Mouse (Mus musculus) subcutaneous adipose tissue, adult 2 months (tissue): Measurements from ENCODE around the gene Lrrc4b. TPM values are rescaled to one million over a fixed set of nuclear protein-coding genes. Genes with fewer than 3 reads are reported as not detected.

Experiments used
- polyA plus RNA-seq: library from polyadenylated mRNA; depleted of rRNA; stranded (reverse); fragments of >200 nt; gene quantifications from 2 replicates; pipeline ENCODE4 v1.2.3, GENCODE M21; 2012; ENCODE audit warnings: low replicate concordance; rRNA removed

The Lrrc4b gene
- 0.97 and 19.6 TPM in 2 replicates for polyA plus RNA-seq

DNA sequence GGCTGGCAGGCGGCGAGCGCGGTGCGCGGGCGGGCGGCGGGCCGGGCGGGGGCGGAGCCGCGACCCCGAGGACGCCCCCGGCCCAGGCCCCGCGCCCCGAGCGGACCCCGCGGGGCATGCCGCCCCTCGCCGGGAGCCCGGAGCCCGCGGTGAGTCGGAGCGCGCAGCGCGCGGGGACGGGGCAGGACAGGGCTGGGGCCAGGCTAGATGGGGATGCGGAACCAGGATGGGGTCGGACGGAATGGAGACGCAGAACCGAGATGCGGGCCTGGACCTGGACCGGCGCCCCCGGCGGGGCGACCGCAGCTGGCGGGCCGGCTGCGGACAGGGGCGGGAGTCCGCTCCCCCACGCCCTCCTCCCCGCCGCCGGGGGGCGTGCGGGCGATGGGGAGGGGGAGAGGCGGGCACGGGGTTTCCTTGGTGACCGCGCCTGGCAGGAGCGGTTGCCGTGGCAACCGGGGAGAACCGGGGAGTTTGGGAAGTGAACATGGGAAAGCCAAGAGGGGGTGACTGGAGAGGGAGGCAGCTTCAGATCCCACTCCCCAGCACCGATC lies at the start of gene Lrrc4b:
Lrrc4b (plus strand) TSS at position 51 of the 554 bp plus-strand sequence.

DNA sequence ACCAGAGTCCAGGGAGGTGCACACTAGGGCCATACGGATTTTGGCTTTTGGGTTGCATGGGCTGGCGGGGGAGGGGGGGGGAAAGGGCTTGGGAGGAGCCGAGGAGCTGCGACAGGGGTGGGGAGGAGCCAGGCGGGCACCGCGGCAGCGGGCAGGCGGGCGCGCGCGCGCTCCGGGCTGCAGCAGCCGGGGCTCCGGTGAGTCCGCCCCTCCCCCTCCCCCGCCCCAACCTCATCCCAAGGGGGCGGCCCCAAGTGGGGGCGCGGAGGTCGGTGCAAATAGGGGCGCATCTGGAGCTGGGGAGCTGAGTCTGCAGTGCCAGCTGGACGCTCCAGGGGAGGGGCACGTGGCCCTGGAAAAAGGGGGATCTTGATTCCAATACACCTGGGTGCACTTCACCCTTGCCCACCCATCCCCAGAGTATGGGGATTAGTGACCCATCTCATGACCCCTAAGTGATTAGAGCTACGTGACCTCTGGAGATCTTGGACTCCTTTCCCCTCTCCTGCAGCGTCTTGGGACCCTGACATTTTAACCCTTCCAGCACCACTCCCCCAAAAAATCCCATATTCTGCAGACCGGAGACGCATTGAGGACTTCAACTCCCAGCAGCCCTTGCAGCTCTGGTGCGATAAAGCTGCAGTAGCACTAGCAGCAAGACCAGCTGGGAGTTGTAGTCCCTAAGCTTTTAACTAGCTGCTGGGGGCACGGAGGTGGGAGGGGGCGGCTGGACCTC lies 44.7 kb upstream of the Lrrc4b start, which contains the start of gene Syt3:
Syt3 (plus strand) TSS at position 123 of the 736 bp plus-strand sequence.

DNA sequence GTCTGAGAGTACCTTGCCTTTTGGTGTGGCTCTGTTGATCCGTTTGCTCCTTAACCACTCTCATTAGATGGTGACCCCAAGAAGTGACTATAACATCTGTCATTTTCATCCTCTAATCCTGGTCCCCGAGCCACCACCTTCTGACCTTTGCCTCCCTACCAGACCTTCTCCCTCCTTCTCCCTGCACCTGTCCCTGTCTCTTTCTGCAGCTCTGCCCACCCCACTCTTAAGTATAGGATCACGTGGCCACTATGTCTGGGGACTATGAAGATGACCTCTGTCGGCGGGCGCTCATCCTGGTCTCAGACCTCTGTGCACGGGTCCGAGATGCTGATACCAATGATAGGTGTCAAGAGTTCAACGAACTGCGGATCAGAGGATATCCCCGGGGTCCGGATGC lies 43.1 kb upstream of the Lrrc4b start, which contains the start of gene 1700008O03Rik:
1700008O03Rik (minus strand) TSS at position 101 of the 400 bp plus-strand sequence.

DNA sequence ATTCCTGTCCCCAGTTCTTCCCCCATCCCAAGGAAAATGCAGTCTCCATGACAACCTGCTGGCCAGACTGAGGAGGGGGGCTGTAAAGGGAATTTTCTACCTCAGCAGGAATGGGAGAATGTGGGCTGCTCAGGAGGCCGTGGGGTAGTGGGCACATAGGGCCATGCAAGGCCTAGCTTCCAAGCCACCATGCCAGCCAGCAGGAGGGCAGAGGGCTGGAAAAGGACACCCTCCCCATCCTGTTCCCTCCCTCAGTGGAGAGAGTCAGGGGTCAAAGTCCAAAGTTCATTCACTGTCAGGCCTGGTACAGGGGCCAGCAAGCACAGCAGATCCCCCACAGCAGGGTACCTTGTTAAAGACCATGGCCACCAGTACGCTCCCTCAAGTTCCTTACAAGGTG lies 36.3 kb downstream of the Lrrc4b start, which contains the start of gene Aspdh:
Aspdh (plus strand) TSS at position 281 of the 400 bp plus-strand sequence.

DNA sequence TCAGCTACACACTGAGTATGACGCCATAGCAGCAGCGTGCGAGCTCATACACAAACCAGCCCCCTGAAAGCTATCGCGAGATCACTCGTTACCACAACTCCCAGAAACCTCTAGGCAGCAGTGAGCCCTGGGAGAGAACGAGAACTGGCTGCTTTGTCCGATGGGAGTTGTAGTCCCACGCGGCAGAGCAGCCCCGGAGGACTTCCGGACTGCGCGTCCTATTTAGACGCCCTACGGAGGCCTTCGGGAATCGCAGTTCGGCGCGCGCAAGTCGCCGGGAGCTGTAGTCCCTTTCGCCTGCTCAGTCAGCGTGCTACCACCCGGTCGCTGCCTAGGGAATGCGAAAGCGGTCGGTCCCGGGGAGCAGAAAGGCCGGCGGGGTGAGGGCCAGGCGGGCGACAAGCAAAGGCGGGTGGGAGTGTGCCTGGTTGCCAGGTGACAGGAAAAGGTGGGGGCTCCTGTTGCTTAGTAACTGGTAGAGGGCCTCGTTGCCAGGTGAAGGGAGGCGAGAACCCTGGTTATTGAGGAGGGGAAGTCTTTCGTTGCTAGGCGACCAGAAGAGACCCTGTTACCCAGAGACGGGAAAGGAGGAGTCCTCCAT lies 39.1 kb downstream of the Lrrc4b start, which contains the start of gene Josd2:
Josd2 (plus strand) TSS at position 170 of the 601 bp plus-strand sequence.

DNA sequence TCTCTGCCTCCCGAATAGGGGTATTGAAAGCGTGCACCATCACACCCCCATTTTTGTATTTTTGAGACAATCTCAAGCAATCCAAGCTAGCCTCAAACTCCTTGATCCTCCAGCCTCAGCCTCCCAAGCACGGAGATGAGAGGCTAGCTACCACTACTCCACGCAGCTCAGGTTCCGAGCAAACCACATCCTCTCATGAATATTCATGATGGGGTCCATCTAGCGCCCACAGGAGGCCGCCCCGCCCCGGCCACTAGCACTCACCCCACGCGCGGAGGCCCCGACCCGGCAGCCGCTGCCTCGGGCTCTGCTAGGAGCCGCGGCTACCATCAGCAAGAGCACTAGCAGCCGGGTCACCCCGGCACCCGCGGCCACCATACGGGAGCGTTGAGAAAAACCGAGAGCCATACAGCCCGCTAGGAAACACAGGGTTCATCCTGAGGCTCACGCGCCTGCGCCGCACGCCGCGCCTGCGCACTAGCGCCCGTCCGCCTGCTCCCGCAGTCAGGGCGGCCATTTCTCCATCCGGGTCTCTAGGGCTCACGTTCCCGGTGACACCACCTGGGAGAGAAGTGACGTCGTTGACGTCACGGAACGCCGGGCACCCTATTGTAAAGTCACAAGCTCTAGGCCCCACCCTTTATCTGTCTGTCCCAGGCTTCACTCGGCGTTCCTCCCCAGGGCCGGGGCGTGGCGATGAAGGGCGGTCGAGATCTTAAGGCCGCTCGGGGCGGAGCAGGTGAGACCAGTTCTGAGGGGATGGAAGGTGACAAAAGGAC lies 67.4 kb downstream of the Lrrc4b start, which contains the start of the genes Emc10 and Fam71e1:
Emc10 (minus strand) TSS at position 538 of the 779 bp plus-strand sequence.
Fam71e1 (plus strand) TSS at position 590 of the 779 bp plus-strand sequence.

Other genes with a start within 250 kb of the Lrrc4b start
- gene Klk1b24, start 240.8 kb upstream of the Lrrc4b start, polyA plus RNA-seq: not detected in 2 replicates
- not detected in 2 replicates for gene Klk1b3, start 230.8 kb upstream of the Lrrc4b start, polyA plus RNA-seq
- gene Klk1b4, start 221.6 kb upstream of the Lrrc4b start, polyA plus RNA-seq: not detected in 2 replicates
- gene Klk1b5, start 213.1 kb upstream of the Lrrc4b start, polyA plus RNA-seq: not detected in 2 replicates
- gene Klk1, start 203.7 kb upstream of the Lrrc4b start, polyA plus RNA-seq: 0.50 and 2.1 TPM in 2 replicates
- gene Gm36864, start 192.8 kb upstream of the Lrrc4b start, polyA plus RNA-seq: not detected in 2 replicates
- gene 1700028J19Rik, start 182.3 kb upstream of the Lrrc4b start, polyA plus RNA-seq: 1.2 and 1.4 TPM in 2 replicates
- gene 2410002F23Rik, start 182.3 kb upstream of the Lrrc4b start, polyA plus RNA-seq: 57.6 and 167 TPM in 2 replicates
- not detected in 2 replicates for gene Acp4, start 171.6 kb upstream of the Lrrc4b start, polyA plus RNA-seq
- 1.4 TPM in 1 of 2 replicates, not detected in the other for gene Gm15517, start 167.6 kb upstream of the Lrrc4b start, polyA plus RNA-seq
- gene Clec11a, start 122.1 kb upstream of the Lrrc4b start, polyA plus RNA-seq: 5.1 and 8.4 TPM in 2 replicates
- gene Shank1, start 118.8 kb upstream of the Lrrc4b start, polyA plus RNA-seq: 0.39 and 2.3 TPM in 2 replicates
- 4.7 and 5.8 TPM in 2 replicates for gene Syt3, start 44.9 kb upstream of the Lrrc4b start, polyA plus RNA-seq
- 0.24 and 1.2 TPM in 2 replicates for gene 1700008O03Rik, start 43.2 kb upstream of the Lrrc4b start, polyA plus RNA-seq
- 1.6 TPM in 1 of 2 replicates, not detected in the other for gene Aspdh, start 36.4 kb downstream of the Lrrc4b start, polyA plus RNA-seq
- gene Josd2, start 39.0 kb downstream of the Lrrc4b start, polyA plus RNA-seq: 94.8 and 172 TPM in 2 replicates
- 210 and 331 TPM in 2 replicates for gene Emc10, start 67.5 kb downstream of the Lrrc4b start, polyA plus RNA-seq
- gene Fam71e1, start 67.6 kb downstream of the Lrrc4b start, polyA plus RNA-seq: 7.0 and 10.5 TPM in 2 replicates
- 0.11 and 0.89 TPM in 2 replicates for gene Mybpc2, start 95.6 kb downstream of the Lrrc4b start, polyA plus RNA-seq
- gene Spib, start 103.1 kb downstream of the Lrrc4b start, polyA plus RNA-seq: 1.2 and 1.3 TPM in 2 replicates
- 17.5 and 44.4 TPM in 2 replicates for gene Pold1, start 119.8 kb downstream of the Lrrc4b start, polyA plus RNA-seq
- gene Nr1h2, start 124.9 kb downstream of the Lrrc4b start, polyA plus RNA-seq: 133 and 181 TPM in 2 replicates
- 6.0 and 16.0 TPM in 2 replicates for gene Napsa, start 143.4 kb downstream of the Lrrc4b start, polyA plus RNA-seq
- 2.6 and 7.7 TPM in 2 replicates for gene Kcnc3, start 161.6 kb downstream of the Lrrc4b start, polyA plus RNA-seq
- gene Myh14, start 241.8 kb downstream of the Lrrc4b start, polyA plus RNA-seq: 4.1 and 12.7 TPM in 2 replicates